Mouse (Mus musculus): ENCODE measurements at regions not wholly inside any gene's neighbourhood (a gene's known extent, or its start where the extent isn't known, plus 50 kb on each side); places are given as distances from the start of the nearest gene placed in this dataset.

DNA sequence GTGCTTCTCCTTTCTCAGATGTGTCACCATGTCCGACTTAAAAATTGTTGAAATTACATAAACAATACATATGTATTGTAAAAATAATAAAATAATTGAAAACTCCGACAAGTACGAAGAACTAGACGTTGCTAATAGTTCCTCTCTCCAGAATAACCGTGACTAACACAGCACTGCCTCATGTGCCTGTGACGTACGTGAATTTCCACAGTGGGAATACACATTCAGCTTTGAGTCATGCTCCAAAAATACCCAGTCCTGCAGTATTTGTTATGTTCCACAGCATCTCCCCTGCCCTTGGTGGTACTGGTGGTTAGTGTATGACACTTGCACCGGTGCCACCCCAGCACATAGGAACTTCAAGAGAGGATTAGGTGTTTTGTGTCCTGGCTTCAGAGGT is 129.2 kb upstream of the Syt6 start:
- no peak overlapping the region for H3K4me3 ChIP-seq (ENCODE audit: low read length)
- H3K36me3 ChIP-seq (ENCODE audit: control insufficient read depth, insufficient read depth, low read length): no peaks in the 10 kb centered on the region
- H3K9ac ChIP-seq (ENCODE audit: low read depth, low read length): no peak overlapping the region
- H3K27me3 ChIP-seq (ENCODE audit: control insufficient read depth, insufficient read depth, low read length): no peaks in the 10 kb centered on the region
- WGBS: 90% methylated on average over 8 of the region's 8 CpGs
- ATAC-seq (ENCODE audit: low FRiP score, low TSS enrichment): no peak
- no peak overlapping the region for H3K4me2 ChIP-seq (replicated peaks; ENCODE audit: low read depth, low read length)
- no peak overlapping the region for H3K27ac ChIP-seq (ENCODE audit: low read depth, low read length)
- H3K4me1 ChIP-seq (ENCODE audit: control insufficient read depth, insufficient read depth, low read length): no peaks in the 10 kb centered on the region
- no peaks in the 10 kb centered on the region for H3K9me3 ChIP-seq (ENCODE audit: control insufficient read depth, low read length)

- H3K9ac ChIP-seq (ENCODE audit: low read depth, low read length): no peak overlapping the region
- H3K4me3 ChIP-seq (ENCODE audit: low read length): no peak overlapping the region
- H3K4me2 ChIP-seq (replicated peaks; ENCODE audit: low read depth, low read length): no peak overlapping the region
- peak; percentile 84 for ATAC-seq (ENCODE audit: low FRiP score, low TSS enrichment)
- WGBS: 24% methylated on average over 7 of the region's 7 CpGs
- H3K9me3 ChIP-seq (ENCODE audit: control insufficient read depth, low read length): no peaks in the 10 kb centered on the region
- no peaks in the 10 kb centered on the region for H3K27me3 ChIP-seq (ENCODE audit: control insufficient read depth, insufficient read depth, low read length)
- H3K4me1 ChIP-seq (ENCODE audit: control insufficient read depth, insufficient read depth, low read length): no peaks in the 10 kb centered on the region
- no peaks in the 10 kb centered on the region for H3K36me3 ChIP-seq (ENCODE audit: control insufficient read depth, insufficient read depth, low read length)
- H3K27ac ChIP-seq (ENCODE audit: low read depth, low read length): no peak overlapping the region
Observed at GRCm38 (mm10) chr3:103449851-103450250, 125.2 kb upstream of the Syt6 start.

DNA sequence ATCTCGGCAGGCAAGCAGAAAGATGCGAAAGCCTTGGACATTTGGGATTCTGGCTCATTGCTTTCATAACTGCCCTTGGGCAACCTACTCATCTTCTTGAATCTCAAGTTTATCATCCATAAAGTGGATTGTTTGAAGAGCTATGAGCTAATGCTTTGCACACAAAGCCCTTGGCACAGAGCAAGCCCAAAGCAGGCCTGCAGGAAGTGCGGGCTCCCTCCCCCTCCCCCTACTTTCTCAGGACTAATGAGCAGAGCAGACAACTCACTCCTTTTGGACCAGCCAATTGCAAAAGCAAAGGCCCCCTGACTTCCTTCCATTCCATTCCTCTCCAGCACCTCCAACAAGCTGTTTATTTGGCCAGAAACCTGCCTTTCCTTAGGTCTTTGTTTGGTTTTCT is 123.1 kb upstream of the Syt6 start:
- no peaks in the 10 kb centered on the region for H3K4me1 ChIP-seq (ENCODE audit: control insufficient read depth, insufficient read depth, low read length)
- WGBS: 77% methylated on average over 3 of the region's 3 CpGs
- H3K9me3 ChIP-seq (ENCODE audit: control insufficient read depth, low read length): no peaks in the 10 kb centered on the region
- H3K9ac ChIP-seq (ENCODE audit: low read depth, low read length): no peak overlapping the region
- H3K27ac ChIP-seq (ENCODE audit: low read depth, low read length): no peak overlapping the region
- no peak for ATAC-seq (ENCODE audit: low FRiP score, low TSS enrichment)
- H3K36me3 ChIP-seq (ENCODE audit: control insufficient read depth, insufficient read depth, low read length): no peaks in the 10 kb centered on the region
- H3K4me3 ChIP-seq (ENCODE audit: low read length): no peak overlapping the region
- no peak overlapping the region for H3K4me2 ChIP-seq (replicated peaks; ENCODE audit: low read depth, low read length)
- no peaks in the 10 kb centered on the region for H3K27me3 ChIP-seq (ENCODE audit: control insufficient read depth, insufficient read depth, low read length)

DNA sequence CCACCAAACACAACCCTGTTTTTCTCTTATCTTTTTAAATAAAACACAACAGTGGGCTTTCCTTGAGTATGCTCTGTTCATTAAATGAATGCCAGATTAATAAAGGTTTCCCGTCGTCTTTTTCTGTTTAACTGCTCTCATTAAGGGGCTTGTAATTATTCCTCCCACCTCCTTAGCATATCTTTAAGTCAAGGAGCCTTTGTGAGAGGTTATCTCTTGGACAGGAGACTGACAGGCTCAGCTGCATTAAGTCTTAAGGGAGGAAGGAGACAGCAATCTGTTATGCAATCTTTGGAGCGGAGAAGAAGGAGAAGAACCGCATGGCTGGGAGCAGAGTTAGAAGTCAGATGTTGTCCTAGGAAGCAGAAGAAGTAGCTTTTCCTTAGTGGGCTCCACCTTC is 111.3 kb upstream of the Syt6 start:
- Histone ChIP-seq H3K9me3 (ENCODE audit: control insufficient read depth, low read length) (no peaks in the 10 kb centered on the region), H3K4me2 (replicated peaks; ENCODE audit: low read depth, low read length) (no peak overlapping the region), H3K36me3 (ENCODE audit: control insufficient read depth, insufficient read depth, low read length) (no peaks in the 10 kb centered on the region), H3K9ac (ENCODE audit: low read depth, low read length) (no peak overlapping the region), H3K27me3 (ENCODE audit: control insufficient read depth, insufficient read depth, low read length) (no peaks in the 10 kb centered on the region), H3K27ac (ENCODE audit: low read depth, low read length) (no peak overlapping the region), H3K4me3 (ENCODE audit: low read length) (no peak overlapping the region), H3K4me1 (ENCODE audit: control insufficient read depth, insufficient read depth, low read length) (peaks cover 12% of the 10 kb centered on the region)
- no peak for ATAC-seq (ENCODE audit: low FRiP score, low TSS enrichment)
- WGBS: 46% methylated on average over 4 of the region's 4 CpGs

DNA sequence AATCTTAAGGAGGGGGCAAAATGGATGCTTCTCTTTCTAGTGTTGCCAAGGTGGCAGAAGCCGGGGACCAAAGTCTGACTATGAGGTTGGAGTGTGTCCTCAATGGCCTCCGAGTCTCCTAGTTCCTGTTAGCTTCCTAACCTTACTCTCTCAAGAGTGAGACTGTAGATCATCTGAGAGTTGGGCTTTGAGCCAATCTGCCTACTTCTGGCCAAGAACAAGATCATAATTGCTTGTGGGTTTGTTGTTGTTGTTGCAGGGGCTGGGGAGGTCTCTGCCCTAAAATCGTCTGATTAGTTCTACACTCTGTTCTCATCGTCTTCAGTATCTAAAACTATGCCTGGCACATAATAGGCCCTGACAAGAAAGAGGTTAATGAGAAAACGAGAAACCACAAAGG is 110.8 kb upstream of the Syt6 start:
- Histone ChIP-seq H3K9ac (ENCODE audit: low read depth, low read length) (no peak overlapping the region), H3K27ac (ENCODE audit: low read depth, low read length) (no peak overlapping the region), H3K4me3 (ENCODE audit: low read length) (no peak overlapping the region), H3K9me3 (ENCODE audit: control insufficient read depth, low read length) (no peaks in the 10 kb centered on the region), H3K4me2 (replicated peaks; ENCODE audit: low read depth, low read length) (no peak overlapping the region), H3K36me3 (ENCODE audit: control insufficient read depth, insufficient read depth, low read length) (no peaks in the 10 kb centered on the region), H3K4me1 (ENCODE audit: control insufficient read depth, insufficient read depth, low read length) (peaks cover 12% of the 10 kb centered on the region), H3K27me3 (ENCODE audit: control insufficient read depth, insufficient read depth, low read length) (no peaks in the 10 kb centered on the region)
- WGBS: 44% methylated on average over 5 of the region's 5 CpGs
- ATAC-seq (ENCODE audit: low FRiP score, low TSS enrichment): no peak

- ATAC-seq (ENCODE audit: low FRiP score, low TSS enrichment): peak; percentile 68; the same call in 1 of the 2 replicates
- peaks cover 12% of the 10 kb centered on the region for H3K4me1 ChIP-seq (ENCODE audit: control insufficient read depth, insufficient read depth, low read length)
- no peaks in the 10 kb centered on the region for H3K36me3 ChIP-seq (ENCODE audit: control insufficient read depth, insufficient read depth, low read length)
- no peak overlapping the region for H3K4me2 ChIP-seq (replicated peaks; ENCODE audit: low read depth, low read length)
- H3K9me3 ChIP-seq (ENCODE audit: control insufficient read depth, low read length): no peaks in the 10 kb centered on the region
- H3K27me3 ChIP-seq (ENCODE audit: control insufficient read depth, insufficient read depth, low read length): no peaks in the 10 kb centered on the region
- WGBS: 9% methylated on average over 4 of the region's 4 CpGs
- no peak overlapping the region for H3K9ac ChIP-seq (ENCODE audit: low read depth, low read length)
- H3K27ac ChIP-seq (ENCODE audit: low read depth, low read length): no peak overlapping the region
- no peak overlapping the region for H3K4me3 ChIP-seq (ENCODE audit: low read length)
Observed at GRCm38 (mm10) chr3:103464729-103465128, 110.3 kb upstream of the Syt6 start.

DNA sequence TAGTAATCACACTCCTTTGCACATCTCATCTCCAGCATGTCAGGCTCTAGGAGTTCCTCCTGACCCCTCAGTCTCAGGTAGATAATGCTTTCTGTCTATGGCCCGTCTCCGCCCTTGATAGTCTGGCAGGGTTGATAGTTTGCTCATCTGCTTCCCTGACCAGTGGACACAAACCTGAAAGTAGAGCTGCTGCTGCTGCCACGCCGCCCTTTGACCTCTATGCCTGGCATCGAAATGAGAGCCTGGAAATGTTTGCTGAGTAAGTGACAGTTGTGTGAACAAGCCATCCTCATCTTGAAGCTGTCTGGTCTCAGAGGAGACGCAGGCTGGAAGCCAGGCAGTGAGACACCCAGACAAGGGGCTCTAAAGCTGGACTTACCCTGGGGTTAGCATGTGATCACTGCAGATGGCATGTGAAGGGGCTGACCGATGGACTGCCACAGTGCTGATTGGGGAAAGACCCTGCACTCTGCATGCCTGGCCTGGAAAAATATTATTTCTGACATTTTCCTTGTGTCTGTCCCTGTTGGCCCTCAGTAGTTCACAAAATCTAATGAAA is 109.8 kb upstream of the Syt6 start:
- Histone ChIP-seq H3K9me3 (ENCODE audit: control insufficient read depth, low read length) (no peaks in the 10 kb centered on the region), H3K4me1 (ENCODE audit: control insufficient read depth, insufficient read depth, low read length) (peaks cover 12% of the 10 kb centered on the region), H3K27me3 (ENCODE audit: control insufficient read depth, insufficient read depth, low read length) (no peaks in the 10 kb centered on the region), H3K9ac (ENCODE audit: low read depth, low read length) (no peak overlapping the region), H3K27ac (ENCODE audit: low read depth, low read length) (no peak overlapping the region), H3K4me3 (ENCODE audit: low read length) (no peak overlapping the region), H3K36me3 (ENCODE audit: control insufficient read depth, insufficient read depth, low read length) (no peaks in the 10 kb centered on the region), H3K4me2 (replicated peaks; ENCODE audit: low read depth, low read length) (no peak overlapping the region)
- ATAC-seq (ENCODE audit: low FRiP score, low TSS enrichment): no peak
- 48% methylated on average over 7 of the region's 7 CpGs for WGBS

DNA sequence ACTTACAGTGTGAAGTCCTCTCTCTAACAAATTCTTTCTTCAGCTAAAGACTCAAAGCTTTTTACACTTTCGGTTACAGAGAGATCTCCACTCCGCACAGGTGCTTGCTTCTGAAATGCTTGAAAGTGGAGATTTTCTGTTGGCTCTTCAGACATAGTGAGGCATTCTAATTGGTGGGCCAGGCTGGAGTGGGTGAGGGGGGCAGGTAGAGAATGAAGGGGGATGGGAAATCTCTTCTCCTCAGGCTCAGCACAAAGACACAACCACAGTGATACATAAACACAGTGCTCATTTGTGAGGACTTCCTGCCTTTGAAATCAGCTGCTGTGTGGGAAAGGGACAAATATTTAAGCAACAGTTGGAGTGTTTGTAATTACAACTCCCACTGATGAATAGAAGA is 109.1 kb upstream of the Syt6 start:
- no peaks in the 10 kb centered on the region for H3K36me3 ChIP-seq (ENCODE audit: control insufficient read depth, insufficient read depth, low read length)
- no peak overlapping the region for H3K9ac ChIP-seq (ENCODE audit: low read depth, low read length)
- no peak overlapping the region for H3K4me3 ChIP-seq (ENCODE audit: low read length)
- no peak overlapping the region for H3K4me2 ChIP-seq (replicated peaks; ENCODE audit: low read depth, low read length)
- no peak for ATAC-seq (ENCODE audit: low FRiP score, low TSS enrichment)
- peaks cover 12% of the 10 kb centered on the region for H3K4me1 ChIP-seq (ENCODE audit: control insufficient read depth, insufficient read depth, low read length)
- H3K27ac ChIP-seq (ENCODE audit: low read depth, low read length): no peak overlapping the region
- H3K9me3 ChIP-seq (ENCODE audit: control insufficient read depth, low read length): no peaks in the 10 kb centered on the region
- no peaks in the 10 kb centered on the region for H3K27me3 ChIP-seq (ENCODE audit: control insufficient read depth, insufficient read depth, low read length)
- WGBS: 58% methylated on average over 2 of the region's 2 CpGs

DNA sequence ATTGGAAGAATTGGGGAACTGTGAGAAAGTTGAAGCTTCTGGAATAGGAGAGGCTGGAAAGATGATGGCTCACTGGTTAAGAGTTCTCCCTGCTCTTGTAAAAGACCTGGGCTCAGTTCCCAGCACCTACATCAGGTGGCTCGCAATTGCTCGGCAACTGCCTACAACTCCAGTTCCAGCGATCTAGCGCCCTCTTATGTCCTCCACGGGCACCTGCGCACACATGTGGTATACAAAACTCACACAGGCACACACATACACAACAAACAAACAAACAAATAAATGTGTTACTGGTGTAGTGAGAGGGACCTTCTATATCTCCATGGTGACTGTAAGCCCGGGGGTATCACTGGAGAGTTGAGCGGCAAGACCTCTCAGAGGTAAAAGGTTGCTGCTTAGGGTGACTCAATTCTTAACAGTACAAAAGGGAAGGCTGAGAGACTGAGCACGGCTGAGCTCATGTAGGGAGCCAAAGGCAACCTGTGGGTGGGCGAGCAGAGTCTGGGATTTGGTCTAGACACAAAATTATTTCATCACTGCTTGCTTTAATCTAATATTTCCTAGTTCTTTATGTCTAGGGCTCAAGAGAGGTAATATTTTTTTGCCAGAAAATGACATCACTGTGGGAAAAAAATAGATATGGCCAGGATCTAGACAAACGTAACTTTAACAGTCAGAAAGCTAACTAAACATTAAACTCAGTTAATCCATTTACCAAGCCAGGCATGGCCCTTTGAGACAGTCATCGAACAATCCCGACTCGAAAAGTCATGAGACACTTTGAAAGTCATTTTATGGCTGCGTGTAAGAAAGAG is 104.2 kb upstream of the Syt6 start:
- 88% methylated on average over 15 of the region's 15 CpGs for WGBS
- no peaks in the 10 kb centered on the region for H3K4me1 ChIP-seq (ENCODE audit: control insufficient read depth, insufficient read depth, low read length)
- ATAC-seq (ENCODE audit: low FRiP score, low TSS enrichment): no peak
- no peak overlapping the region for H3K27ac ChIP-seq (ENCODE audit: low read depth, low read length)
- H3K9ac ChIP-seq (ENCODE audit: low read depth, low read length): no peak overlapping the region
- H3K27me3 ChIP-seq (ENCODE audit: control insufficient read depth, insufficient read depth, low read length): no peaks in the 10 kb centered on the region
- no peak overlapping the region for H3K4me3 ChIP-seq (ENCODE audit: low read length)
- no peaks in the 10 kb centered on the region for H3K9me3 ChIP-seq (ENCODE audit: control insufficient read depth, low read length)
- no peak overlapping the region for H3K4me2 ChIP-seq (replicated peaks; ENCODE audit: low read depth, low read length)
- H3K36me3 ChIP-seq (ENCODE audit: control insufficient read depth, insufficient read depth, low read length): no peaks in the 10 kb centered on the region

All from kidney, embryonic 14.5 days (tissue).